Mouse (Mus musculus) hindbrain, postnatal 0 days (tissue): Measurements from ENCODE around the gene Arpp21. TPM values are rescaled to one million over a fixed set of nuclear protein-coding genes. Genes with fewer than 3 reads are reported as not detected.
"Not testable (repeated sequence)": the region's sequence is repeated elsewhere in the genome, so short reads cannot be mapped to it uniquely, and the experiment has no call there.

Experiments
- ATAC-seq: fragments of 200-750 bp; cut with Nextera tagmentation; 2 replicates; pipeline ENCODE4 v1.8.0; 2017; ENCODE audit warnings: mild to moderate bottlenecking, moderate TSS enrichment, moderate library complexity
- DNase-seq: peaks from one replicate; pipeline ENCODE4 v3.0.0-alpha.2; 2015; ENCODE audit warnings: low spot score
- H3K27ac ChIP-seq: fragments of 300-500 bp; sonication (generic); 2 replicates; pipeline ENCODE4 v1.5.1; 2014; ENCODE audit warnings: mild to moderate bottlenecking
- H3K27me3 ChIP-seq: fragments of 300-500 bp; sonication (generic); 2 replicates; pipeline ENCODE4 v1.6.1; 2014; ENCODE audit warnings: low read length, mixed read lengths; ENCODE audit not compliant: insufficient read depth
- H3K36me3 ChIP-seq: fragments of 300-500 bp; sonication (generic); 2 replicates; pipeline ENCODE4 v1.6.1; 2014; ENCODE audit warnings: low read length, mixed read lengths; ENCODE audit not compliant: insufficient read depth
- H3K4me1 ChIP-seq: fragments of 300-500 bp; sonication (generic); 2 replicates; pipeline ENCODE4 v1.6.1; 2014; ENCODE audit warnings: antibody characterized with exemption, low read length, mixed read lengths; ENCODE audit not compliant: insufficient read depth
- H3K4me2 ChIP-seq: fragments of 300-500 bp; sonication (generic); 2 replicates; pipeline ENCODE4 v1.6.1; 2014; ENCODE audit warnings: low read depth, mild to moderate bottlenecking, low read length, moderate library complexity, mixed read lengths
- H3K4me3 ChIP-seq: fragments of 300-500 bp; sonication (generic); 2 replicates; pipeline ENCODE4 v1.5.1; 2014; ENCODE audit warnings: low read length
- H3K9ac ChIP-seq: fragments of 300-500 bp; sonication (generic); replicated peaks from 2 replicates; pipeline ENCODE4 v1.6.1; 2014; ENCODE audit warnings: mild to moderate bottlenecking, low read length, moderate library complexity, mixed read lengths
- H3K9me3 ChIP-seq: fragments of 300-500 bp; sonication (generic); 2 replicates; pipeline ENCODE4 v1.6.1; 2016; ENCODE audit warnings: low read length, mixed read lengths
- CTCF ChIP-seq: IDR thresholded peaks from 2 replicates; pipeline ENCODE4 v1.5.1; 2016; ENCODE audit warnings: antibody characterized with exemption, control low read depth, low read depth
- WGBS: fragments of 180-500 bp; shearing (Covaris S2); extraction: QIAGEN DNeasy Blood & Tissue Kit; methylation state at CpG from one replicate; pipeline ENCODE4 v1.1.7; 2014; 5-methylcytosine and 5-hydroxymethylcytosine counted together
- polyA plus RNA-seq: library from polyadenylated mRNA; unstranded; fragments of >200 nt; fragmentation: Nextera tagmentation; extraction: Ambion mirVana; gene quantifications from 2 replicates; pipeline ENCODE4 v1.2.1, GENCODE M21; 2015
- total RNA-seq: library from RNA; depleted of rRNA; stranded (reverse); fragments of >200 nt; gene quantifications from 2 replicates; pipeline ENCODE4 v1.2.3, GENCODE M21; 2014

The Arpp21 gene
- total and polyA plus RNA-seq, 2 experiments from 2014 or later = 60.9 to 80.5 TPM

DNA sequence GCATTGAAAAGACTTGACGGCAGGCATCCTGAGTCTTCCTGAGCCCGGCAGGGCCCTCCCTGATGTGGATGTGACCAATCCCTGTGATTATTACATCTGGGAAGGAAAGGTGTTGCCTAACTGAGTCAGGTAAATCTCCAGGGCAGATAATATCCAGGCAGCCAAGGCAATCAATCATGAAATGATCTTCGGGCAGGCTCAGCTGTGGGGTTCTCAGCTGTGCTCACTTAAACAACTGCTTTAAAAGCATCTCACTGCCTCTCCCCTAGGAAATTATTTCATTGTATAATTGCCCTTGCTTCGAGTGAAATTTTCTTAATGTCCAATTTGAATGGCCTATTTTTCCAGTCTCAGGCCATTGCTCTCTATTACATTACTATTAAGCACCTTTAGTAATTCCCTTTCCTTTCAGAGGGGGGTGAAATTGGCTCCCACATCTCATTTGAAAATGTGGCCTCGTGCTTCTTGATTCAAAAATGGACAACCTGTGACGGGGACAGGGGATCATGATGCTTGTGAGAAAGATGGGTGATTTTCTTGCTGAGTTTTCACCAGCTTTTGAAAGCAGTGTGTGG, 180.8 kb downstream of the Arpp21 start:
- H3K27ac ChIP-seq = 0 out of 2 replicates have a peak overlapping the region, but pooled peaks have one; percentile 2
- DNase-seq = peak; percentile 44
- H3K4me2 ChIP-seq = no peak overlapping the region
- H3K4me3 ChIP-seq = no peak overlapping the region
- H3K36me3 ChIP-seq = no peaks in the 10 kb centered on the region
- H3K9ac ChIP-seq = no peak overlapping the region
- no peak for TF ChIP-seq CTCF
- WGBS = 52% methylated on average over 6 of the region's 6 CpGs
- H3K27me3 ChIP-seq = no peaks in the 10 kb centered on the region
- no peaks in the 10 kb centered on the region for H3K9me3 ChIP-seq
- no peaks in the 10 kb centered on the region; the same call in 1 of the 2 replicates for H3K4me1 ChIP-seq
- ATAC-seq = 0 out of 2 replicates have a peak, but pooled peaks have one; percentile 63

DNA sequence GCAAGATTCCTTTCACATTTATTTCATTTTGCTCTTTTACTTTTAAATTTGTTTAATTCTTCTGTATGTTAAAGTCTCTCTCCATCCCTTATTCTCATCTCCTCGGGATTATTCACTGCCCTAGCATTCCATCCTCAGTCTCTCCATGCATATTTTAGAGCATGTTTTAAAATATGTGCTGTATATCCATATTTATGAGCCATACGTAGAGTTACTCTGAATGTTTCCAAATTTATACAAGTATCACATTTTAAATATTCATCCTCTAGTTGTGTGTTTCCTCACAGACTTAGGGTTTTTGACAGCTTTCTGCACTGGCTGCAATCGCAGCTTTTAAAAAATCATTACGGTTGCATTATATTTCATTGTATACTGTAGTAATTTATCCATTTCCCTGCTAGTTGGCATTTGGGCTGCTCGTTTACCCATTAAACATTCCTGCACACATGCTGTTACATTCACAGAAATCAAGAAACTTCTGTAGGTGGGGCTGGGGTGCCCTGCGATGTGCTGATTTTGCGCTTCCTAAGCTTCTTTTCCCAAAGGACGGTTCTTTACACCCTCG, 187.8 kb downstream of the Arpp21 start:
- no peak for ATAC-seq
- Histone ChIP-seq H3K4me3 (no peak overlapping the region), H3K4me2 (no peak overlapping the region), H3K27ac (no peak overlapping the region), H3K4me1 (no peaks in the 10 kb centered on the region), H3K9ac (no peak overlapping the region), H3K9me3 (no peaks in the 10 kb centered on the region), H3K27me3 (no peaks in the 10 kb centered on the region), H3K36me3 (no peaks in the 10 kb centered on the region)
- no peak for DNase-seq
- no peak for TF ChIP-seq CTCF
- 79% methylated on average over 9 of the region's 9 CpGs for WGBS

GRCm38 (mm10) chr9:112040566-112040965, 195.2 kb downstream of the Arpp21 start:
- Histone ChIP-seq H3K4me3 (no peak overlapping the region), H3K36me3 (no peaks in the 10 kb centered on the region), H3K4me1 (no peaks in the 10 kb centered on the region), H3K9me3 (no peaks in the 10 kb centered on the region), H3K9ac (no peak overlapping the region), H3K4me2 (no peak overlapping the region), H3K27ac (no peak overlapping the region), H3K27me3 (no peaks in the 10 kb centered on the region)
- no peak for TF ChIP-seq CTCF
- 83% methylated on average over 1 of the region's 1 CpGs for WGBS
- ATAC-seq (no peak), DNase-seq (no peak)

DNA sequence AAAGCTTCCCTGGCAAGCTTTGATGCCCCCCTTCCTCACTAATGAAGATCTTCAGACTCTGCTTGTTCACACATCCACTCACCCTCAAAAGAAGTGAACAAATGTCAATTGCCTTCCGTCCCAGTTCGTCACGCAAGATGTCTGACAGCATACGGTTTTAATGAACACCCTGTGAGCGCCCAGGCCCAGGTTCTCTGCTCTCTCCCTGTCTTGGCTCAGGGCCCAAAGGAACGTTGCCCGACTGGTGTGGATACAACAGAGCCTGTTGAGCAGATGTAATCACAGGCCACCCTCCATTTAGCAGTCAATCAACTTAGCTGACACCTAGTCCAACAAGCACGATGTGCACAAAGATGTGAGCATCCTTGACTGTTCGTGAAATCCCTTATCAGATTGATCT, 198.0 kb downstream of the Arpp21 start:
- Histone ChIP-seq H3K9ac (no peak overlapping the region), H3K27ac (no peak overlapping the region), H3K36me3 (no peaks in the 10 kb centered on the region), H3K9me3 (no peaks in the 10 kb centered on the region), H3K4me2 (no peak overlapping the region), H3K4me3 (no peak overlapping the region), H3K4me1 (no peaks in the 10 kb centered on the region), H3K27me3 (no peaks in the 10 kb centered on the region)
- ATAC-seq (no peak), DNase-seq (peak; percentile 21)
- WGBS = 36% methylated on average over 9 of the region's 9 CpGs
- TF ChIP-seq CTCF = no peak

DNA sequence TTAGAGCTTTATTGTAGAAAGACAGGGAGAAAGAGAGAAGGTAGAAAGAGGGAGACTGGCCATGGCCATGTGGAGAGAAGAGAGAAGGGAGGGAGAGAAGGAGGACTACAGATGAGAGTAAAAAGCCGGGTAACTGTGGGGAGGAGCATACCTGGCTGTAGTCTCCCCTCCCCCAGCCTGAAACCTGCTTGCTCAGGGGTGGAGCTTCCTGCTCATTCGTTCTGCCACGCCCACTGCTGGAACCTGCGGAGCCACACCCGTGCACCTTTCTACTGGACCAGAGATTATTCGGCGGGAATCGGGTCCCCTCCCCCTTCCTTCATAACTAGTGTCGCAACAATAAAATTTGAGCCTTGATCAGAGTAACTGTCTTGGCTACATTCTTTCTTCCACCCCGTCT, 201.9 kb downstream of the Arpp21 start:
- not testable (repeated sequence) for H3K9me3 ChIP-seq, H3K4me3 ChIP-seq, ATAC-seq, H3K4me2 ChIP-seq, H3K36me3 ChIP-seq, H3K27me3 ChIP-seq, H3K27ac ChIP-seq, H3K9ac ChIP-seq, H3K4me1 ChIP-seq, DNase-seq
- WGBS = 59% methylated on average over 2 of the region's 10 CpGs

GRCm38 (mm10) chr9:112032169-112032568, 203.6 kb downstream of the Arpp21 start:
- Histone ChIP-seq H3K4me1 (no peaks in the 10 kb centered on the region), H3K27ac (no peak overlapping the region), H3K9me3 (no peaks in the 10 kb centered on the region), H3K9ac (no peak overlapping the region), H3K36me3 (no peaks in the 10 kb centered on the region), H3K4me2 (no peak overlapping the region), H3K4me3 (no peak overlapping the region), H3K27me3 (no peaks in the 10 kb centered on the region)
- no peak for TF ChIP-seq CTCF
- WGBS = 60% methylated on average over 7 of the region's 7 CpGs
- ATAC-seq (no peak), DNase-seq (no peak)

GRCm38 (mm10) chr9:112023562-112024015, 212.1 kb downstream of the Arpp21 start:
- Histone ChIP-seq H3K9me3 (no peaks in the 10 kb centered on the region), H3K27me3 (no peaks in the 10 kb centered on the region), H3K27ac (no peak overlapping the region), H3K4me2 (no peak overlapping the region), H3K36me3 (no peaks in the 10 kb centered on the region), H3K4me1 (no peaks in the 10 kb centered on the region), H3K4me3 (no peak overlapping the region), H3K9ac (no peak overlapping the region)
- TF ChIP-seq CTCF = no peak
- ATAC-seq (no peak), DNase-seq (no peak)
- 87% methylated on average over 8 of the region's 8 CpGs for WGBS
